Mouse (Mus musculus): ENCODE measurements around the gene Il9r.

DNA sequence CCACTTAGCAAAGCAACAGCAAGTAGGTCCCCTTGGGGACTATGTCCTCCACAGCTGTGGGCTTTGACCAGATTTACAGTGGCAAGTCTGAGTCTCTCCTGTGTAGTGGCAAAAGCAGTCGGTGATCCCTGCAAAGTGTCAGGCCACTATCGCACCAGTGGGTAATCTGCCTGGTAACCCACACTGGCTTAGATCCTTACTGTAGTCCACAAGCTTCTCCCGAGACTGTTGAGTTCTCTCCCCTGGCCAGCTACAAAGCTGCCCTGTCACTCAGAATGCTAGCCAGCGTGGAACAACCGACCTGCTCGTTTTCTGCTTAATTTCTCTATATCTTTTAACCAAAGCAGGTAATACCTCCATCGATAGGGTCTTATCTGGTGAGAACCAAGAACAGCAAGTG lies 39.7 kb downstream of the Il9r start:
- TF ChIP-seq ZC3H11A (IDR thresholded peaks at IDR 0.05; ENCODE audit: borderline replicate concordance, low read depth, low read length) (no peak), CHD2 (IDR thresholded peaks at IDR 0.05; ENCODE audit: low read depth, low read length) (no peak)
